Mouse (Mus musculus) hindbrain, postnatal 0 days (tissue): ENCODE results near the gene Slc9a9. TPM values are rescaled to one million over a fixed set of nuclear protein-coding genes. Genes with fewer than 3 reads are reported as not detected.

Experiments used
- ATAC-seq: fragments of 200-750 bp; cut with Nextera tagmentation; 2 replicates; pipeline ENCODE4 v1.8.0; 2017; ENCODE audit warnings: mild to moderate bottlenecking, moderate TSS enrichment, moderate library complexity
- DNase-seq: peaks from one replicate; pipeline ENCODE4 v3.0.0-alpha.2; 2015; ENCODE audit warnings: low spot score
- H3K27ac ChIP-seq: fragments of 300-500 bp; sonication (generic); 2 replicates; pipeline ENCODE4 v1.5.1; 2014; ENCODE audit warnings: mild to moderate bottlenecking
- H3K27me3 ChIP-seq: fragments of 300-500 bp; sonication (generic); 2 replicates; pipeline ENCODE4 v1.6.1; 2014; ENCODE audit warnings: low read length, mixed read lengths; ENCODE audit not compliant: insufficient read depth
- H3K36me3 ChIP-seq: fragments of 300-500 bp; sonication (generic); 2 replicates; pipeline ENCODE4 v1.6.1; 2014; ENCODE audit warnings: low read length, mixed read lengths; ENCODE audit not compliant: insufficient read depth
- H3K4me1 ChIP-seq: fragments of 300-500 bp; sonication (generic); 2 replicates; pipeline ENCODE4 v1.6.1; 2014; ENCODE audit warnings: antibody characterized with exemption, low read length, mixed read lengths; ENCODE audit not compliant: insufficient read depth
- H3K4me2 ChIP-seq: fragments of 300-500 bp; sonication (generic); 2 replicates; pipeline ENCODE4 v1.6.1; 2014; ENCODE audit warnings: low read depth, mild to moderate bottlenecking, low read length, moderate library complexity, mixed read lengths
- H3K4me3 ChIP-seq: fragments of 300-500 bp; sonication (generic); 2 replicates; pipeline ENCODE4 v1.5.1; 2014; ENCODE audit warnings: low read length
- H3K9ac ChIP-seq: fragments of 300-500 bp; sonication (generic); replicated peaks from 2 replicates; pipeline ENCODE4 v1.6.1; 2014; ENCODE audit warnings: mild to moderate bottlenecking, low read length, moderate library complexity, mixed read lengths
- H3K9me3 ChIP-seq: fragments of 300-500 bp; sonication (generic); 2 replicates; pipeline ENCODE4 v1.6.1; 2016; ENCODE audit warnings: low read length, mixed read lengths
- CTCF ChIP-seq: IDR thresholded peaks from 2 replicates; pipeline ENCODE4 v1.5.1; 2016; ENCODE audit warnings: antibody characterized with exemption, control low read depth, low read depth
- WGBS: fragments of 180-500 bp; shearing (Covaris S2); extraction: QIAGEN DNeasy Blood & Tissue Kit; methylation state at CpG from one replicate; pipeline ENCODE4 v1.1.7; 2014; 5-methylcytosine and 5-hydroxymethylcytosine counted together
- polyA plus RNA-seq: library from polyadenylated mRNA; unstranded; fragments of >200 nt; fragmentation: Nextera tagmentation; extraction: Ambion mirVana; gene quantifications from 2 replicates; pipeline ENCODE4 v1.2.1, GENCODE M21; 2015
- total RNA-seq: library from RNA; depleted of rRNA; stranded (reverse); fragments of >200 nt; gene quantifications from 2 replicates; pipeline ENCODE4 v1.2.3, GENCODE M21; 2014

Slc9a9 gene
- total and polyA plus RNA-seq, 2 experiments from 2014 or later: 5.8 to 6.6 TPM

- 17% methylated on average over 5 of the region's 5 CpGs for WGBS
- Histone ChIP-seq H3K27ac (no peak overlapping the region), H3K9me3 (no peaks in the 10 kb centered on the region), H3K36me3 (no peaks in the 10 kb centered on the region), H3K27me3 (no peaks in the 10 kb centered on the region), H3K4me3 (no peak overlapping the region), H3K4me1 (no peaks in the 10 kb centered on the region), H3K9ac (no peak overlapping the region), H3K4me2 (no peak overlapping the region)
- no peak for ATAC-seq
- no peak for DNase-seq
- TF ChIP-seq CTCF: no peak
Observed at GRCm38 (mm10) chr9:94759904-94760303, 90.2 kb downstream of the Slc9a9 start.

DNA sequence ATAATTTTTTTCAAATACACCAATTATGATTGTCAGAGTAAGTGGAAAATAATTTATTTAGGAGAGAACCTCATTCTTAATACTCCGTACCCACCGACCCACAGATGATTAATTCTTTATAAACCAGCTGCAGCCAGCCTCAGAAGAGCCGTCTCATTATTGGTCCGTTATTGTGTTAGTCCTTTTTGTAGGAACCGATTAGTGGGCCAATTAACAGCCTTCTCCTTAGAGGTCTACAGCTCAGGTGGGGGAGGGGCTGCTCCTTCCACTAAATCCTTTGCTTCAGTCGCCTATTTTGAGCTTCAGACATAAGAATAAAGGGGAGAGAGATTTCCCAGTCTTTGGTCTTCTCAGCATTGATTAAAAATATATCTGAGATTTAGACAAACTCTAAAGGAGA is 98.4 kb downstream of the Slc9a9 start:
- DNase-seq (peak; percentile 42), ATAC-seq (peak; percentile 55; the same call in 1 of the 2 replicates)
- H3K27ac ChIP-seq: no peak overlapping the region
- H3K36me3 ChIP-seq: no peaks in the 10 kb centered on the region
- H3K27me3 ChIP-seq: no peaks in the 10 kb centered on the region
- 56% methylated on average over 6 of the region's 6 CpGs for WGBS
- no peak overlapping the region for H3K4me3 ChIP-seq
- no peak overlapping the region for H3K9ac ChIP-seq
- no peak for TF ChIP-seq CTCF
- H3K9me3 ChIP-seq: no peaks in the 10 kb centered on the region
- H3K4me2 ChIP-seq: no peak overlapping the region
- H3K4me1 ChIP-seq: no peaks in the 10 kb centered on the region

DNA sequence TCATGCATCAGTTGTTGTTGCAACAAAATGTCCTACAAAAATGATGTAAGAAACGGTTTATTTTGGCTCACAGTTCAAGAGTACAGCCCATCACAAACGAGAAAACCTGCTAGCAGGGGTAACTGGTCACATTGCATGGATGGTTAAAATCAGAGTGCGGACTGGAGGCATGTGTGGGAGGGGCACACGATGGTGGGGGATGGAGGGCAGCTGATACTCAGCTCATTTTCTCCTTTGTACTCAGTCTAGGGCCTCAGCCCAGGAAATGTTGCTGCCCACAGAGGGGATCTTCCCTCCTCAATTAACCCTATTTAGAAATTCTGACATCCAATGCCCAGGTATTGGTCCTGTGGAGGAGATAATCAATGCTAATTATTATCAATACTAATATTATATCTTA is 98.8 kb downstream of the Slc9a9 start:
- no peak for TF ChIP-seq CTCF
- Histone ChIP-seq H3K27ac (no peak overlapping the region), H3K4me1 (no peaks in the 10 kb centered on the region), H3K4me2 (no peak overlapping the region), H3K4me3 (no peak overlapping the region), H3K36me3 (no peaks in the 10 kb centered on the region), H3K9ac (no peak overlapping the region), H3K27me3 (no peaks in the 10 kb centered on the region), H3K9me3 (no peaks in the 10 kb centered on the region)
- WGBS: 77% methylated on average over 4 of the region's 4 CpGs
- DNase-seq: no peak
- ATAC-seq: no peak

GRCm38 (mm10) chr9:94773357-94773756 is 103.6 kb downstream of the Slc9a9 start:
- Histone ChIP-seq H3K9me3 (no peaks in the 10 kb centered on the region), H3K27ac (no peak overlapping the region), H3K36me3 (no peaks in the 10 kb centered on the region), H3K4me2 (no peak overlapping the region), H3K27me3 (no peaks in the 10 kb centered on the region), H3K4me3 (no peak overlapping the region), H3K4me1 (no peaks in the 10 kb centered on the region), H3K9ac (no peak overlapping the region)
- DNase-seq (peak; percentile 76), ATAC-seq (peak; percentile 91)
- WGBS: 41% methylated on average over 4 of the region's 4 CpGs
- TF ChIP-seq CTCF: no peak

DNA sequence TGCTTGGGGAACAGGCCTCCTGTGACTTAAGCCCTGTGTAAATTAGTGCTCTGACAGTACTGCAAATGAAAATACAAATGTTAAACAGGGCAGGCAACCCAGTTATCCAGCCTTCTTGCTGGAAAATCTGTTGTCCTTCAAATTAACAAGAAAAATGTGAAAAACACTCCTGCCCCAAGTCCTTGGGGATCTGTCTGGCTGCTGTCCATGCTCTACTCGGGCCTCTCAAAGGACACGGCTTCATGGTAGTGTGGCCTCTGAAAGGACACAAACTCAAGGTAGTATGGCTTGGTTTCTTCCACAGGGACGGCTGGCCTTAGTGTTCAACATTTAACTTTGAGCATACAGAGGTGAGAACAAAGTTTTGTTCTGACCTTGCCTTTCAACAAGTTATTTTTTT is 118.6 kb downstream of the Slc9a9 start:
- H3K4me1 ChIP-seq: no peaks in the 10 kb centered on the region
- 70% methylated on average over 3 of the region's 3 CpGs for WGBS

DNA sequence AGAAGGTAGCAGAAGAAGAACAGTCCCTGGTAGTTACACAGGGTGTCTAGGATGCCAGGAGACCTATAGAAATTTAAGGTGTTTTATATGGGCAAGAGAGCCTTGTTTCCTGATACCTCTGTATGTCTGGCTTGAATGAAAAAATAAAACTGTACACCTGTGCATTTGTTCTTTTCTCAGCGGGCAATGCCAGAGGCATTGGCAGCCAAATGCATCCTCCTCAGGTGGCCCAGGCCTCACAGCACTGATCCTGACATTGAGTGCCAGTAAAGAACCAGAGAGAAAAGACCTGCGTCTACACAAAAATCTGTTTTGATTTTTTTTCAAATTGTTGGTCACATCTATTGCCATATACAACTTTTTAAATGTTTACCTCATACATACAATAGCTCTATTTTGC is 121.3 kb downstream of the Slc9a9 start:
- H3K4me3 ChIP-seq: no peak overlapping the region
- H3K4me1 ChIP-seq: no peaks in the 10 kb centered on the region
- ATAC-seq (no peak), DNase-seq (no peak)
- H3K9ac ChIP-seq: no peak overlapping the region
- 0 out of 2 replicates have a peak, but pooled peaks cover 3% of the 10 kb centered on the region for H3K9me3 ChIP-seq
- no peak for TF ChIP-seq CTCF
- H3K27ac ChIP-seq: no peak overlapping the region
- H3K27me3 ChIP-seq: no peaks in the 10 kb centered on the region
- H3K4me2 ChIP-seq: no peak overlapping the region
- H3K36me3 ChIP-seq: no peaks in the 10 kb centered on the region
- 74% methylated on average over 2 of the region's 2 CpGs for WGBS

More for the DNA sequence above, 118.6 kb downstream of the Slc9a9 start:
- DNase-seq (no peak), ATAC-seq (no peak)
- Histone ChIP-seq H3K36me3 (no peaks in the 10 kb centered on the region), H3K27me3 (no peaks in the 10 kb centered on the region), H3K4me2 (no peak overlapping the region), H3K4me3 (no peak overlapping the region), H3K9ac (no peak overlapping the region), H3K9me3 (no peaks in the 10 kb centered on the region), H3K27ac (no peak overlapping the region)
- TF ChIP-seq CTCF: no peak

GRCm38 (mm10) chr9:94803073-94803472 is 133.4 kb downstream of the Slc9a9 start:
- no peak overlapping the region for H3K4me2 ChIP-seq
- H3K4me1 ChIP-seq: no peaks in the 10 kb centered on the region
- H3K9ac ChIP-seq: no peak overlapping the region
- H3K27me3 ChIP-seq: no peaks in the 10 kb centered on the region
- DNase-seq (no peak), ATAC-seq (no peak)
- TF ChIP-seq CTCF: no peak
- H3K4me3 ChIP-seq: no peak overlapping the region
- no peaks in the 10 kb centered on the region for H3K9me3 ChIP-seq
- no peak overlapping the region for H3K27ac ChIP-seq
- H3K36me3 ChIP-seq: no peaks in the 10 kb centered on the region
